Mouse (Mus musculus): ENCODE measurements around the gene Astn1. TPM values are rescaled to one million over a fixed set of nuclear protein-coding genes. Genes with fewer than 3 reads are reported as not detected.

Gene Astn1
- total RNA-seq (2022): 100 to 1,000 TPM; 162 to 180 (median 164) TPM

GRCm38 (mm10) chr1:158361964-158362291 is at the start of gene Astn1:
Gene Astn1 (plus strand): TSS chr1:158362273.
- DNase-seq (ENCODE audit: low spot score in 2 of 2): no peak

GRCm38 (mm10) chr1:158323325-158323724 is 38.7 kb upstream of the Astn1 start:
- DNase-seq (ENCODE audit: low spot score in 2 of 2): no peak

GRCm38 (mm10) chr1:158328126-158328525 is 33.9 kb upstream of the Astn1 start:
- DNase-seq (ENCODE audit: low spot score in 2 of 2): peak in 1 of 2 experiments; percentile 80

- no peak for DNase-seq (ENCODE audit: low spot score in 2 of 2)
Observed at GRCm38 (mm10) chr1:158328839-158329238, 33.2 kb upstream of the Astn1 start.

GRCm38 (mm10) chr1:158343243-158343714 is 18.8 kb upstream of the Astn1 start:
- no peak for DNase-seq (ENCODE audit: low spot score in 2 of 2)

GRCm38 (mm10) chr1:158353656-158354371 is 8.3 kb upstream of the Astn1 start:
- no peak for DNase-seq (ENCODE audit: low spot score in 2 of 2)

- peak; percentile 61 for DNase-seq (ENCODE audit: low spot score in 2 of 2)
Observed at GRCm38 (mm10) chr1:158355177-158356050, 6.7 kb upstream of the Astn1 start.

GRCm38 (mm10) chr1:158356051-158356461 is 6.0 kb upstream of the Astn1 start, which contains the start of gene Brinp2:
Gene Brinp2 (minus strand): TSS chr1:158356326.
- DNase-seq (ENCODE audit: low spot score in 2 of 2): peak; percentile 86 to 94

GRCm38 (mm10) chr1:158362292-158363101 is 424 bp downstream of the Astn1 start:
- DNase-seq (ENCODE audit: low spot score in 2 of 2): peak in 1 of 2 experiments; percentile 61

GRCm38 (mm10) chr1:158364461-158364860 is 2.4 kb downstream of the Astn1 start:
- DNase-seq (ENCODE audit: low spot score in 2 of 2): no peak

- DNase-seq (ENCODE audit: low spot score in 2 of 2): no peak
Observed at GRCm38 (mm10) chr1:158382277-158382676, 20.2 kb downstream of the Astn1 start.

GRCm38 (mm10) chr1:158383210-158383609 is 21.1 kb downstream of the Astn1 start:
- DNase-seq (ENCODE audit: low spot score in 2 of 2): no peak

- DNase-seq (ENCODE audit: low spot score in 2 of 2): no peak
Observed at GRCm38 (mm10) chr1:158385311-158385710, 23.2 kb downstream of the Astn1 start.

- DNase-seq (ENCODE audit: low spot score in 2 of 2): no peak
Observed at GRCm38 (mm10) chr1:158386781-158387180, 24.7 kb downstream of the Astn1 start.

- DNase-seq (ENCODE audit: low spot score in 2 of 2): no peak
Observed at GRCm38 (mm10) chr1:158388995-158389394, 26.9 kb downstream of the Astn1 start.

- no peak for DNase-seq (ENCODE audit: low spot score in 2 of 2)
Observed at GRCm38 (mm10) chr1:158390693-158391092, 28.6 kb downstream of the Astn1 start.

- no peak for DNase-seq (ENCODE audit: low spot score in 2 of 2)
Observed at GRCm38 (mm10) chr1:158397058-158397457, 35.0 kb downstream of the Astn1 start.

- DNase-seq (ENCODE audit: low spot score in 2 of 2): no peak
Observed at GRCm38 (mm10) chr1:158400898-158401297, 38.8 kb downstream of the Astn1 start.

GRCm38 (mm10) chr1:158405899-158406769 is 44.1 kb downstream of the Astn1 start:
- DNase-seq (ENCODE audit: low spot score in 2 of 2): no peak

GRCm38 (mm10) chr1:158408124-158408523 is 46.1 kb downstream of the Astn1 start:
- peak in 1 of 2 experiments; percentile 69 for DNase-seq (ENCODE audit: low spot score in 2 of 2)
